Mouse (Mus musculus): ENCODE data around the gene Mbnl1.

GRCm38 (mm10) chr3:60478433-60478832, 5.8 kb downstream of the Mbnl1 start:
- TF ChIP-seq GATA1 (IDR thresholded peaks at IDR 0.05; ENCODE audit: borderline replicate concordance, low read length) (no peak), FLI1 (IDR thresholded peaks at IDR 0.05; ENCODE audit: low read length) (no peak)

Data from megakaryocyte, embryonic 14.5 days (primary cell).